9 mouse cellular contexts compared by ENCODE assay signal in genomic region chr13:74389730-74390129, GRCm38 (mm10). TPM values are rescaled to one million over a fixed set of nuclear protein-coding genes. Genes with fewer than 3 reads are reported as not detected.
A peak's percentile ranks its signal among the peaks of the same experiment; 100 is the strongest.
DNase-seq lines count a peak whose midpoint lies in the region; ATAC-seq lines count a peak whose summit lies in the region.
"Had no signal": no experiment of that assay in that cellular context is flagged by ENCODE, and none has a peak within 500 bp of the region (broad histone marks: within the 10 kb centered on the region; RNA-seq: fewer than 3 reads in every experiment).

No protein-coding gene starts in this region.

- 76% methylated on average over 6 of the region's 6 CpGs for WGBS in forebrain, embryonic 15.5 days
- WGBS in liver, embryonic 13.5 days (ENCODE audit: insufficient replicate concordance): 50% methylated on average over 6 of the region's 6 CpGs

- no peaks in the 10 kb centered on the region for H3K27me3 ChIP-seq in megakaryocyte, embryonic 14.5 days (replicated peaks)
- H3K27me3 ChIP-seq in forebrain, embryonic 15.5 days: no peaks in the 10 kb centered on the region
- no peaks in the 10 kb centered on the region for H3K27me3 ChIP-seq in liver, embryonic 13.5 days

- no peaks in the 10 kb centered on the region for H3K36me3 ChIP-seq in megakaryocyte, embryonic 14.5 days (replicated peaks; ENCODE audit: low read length)
- no peaks in the 10 kb centered on the region for H3K36me3 ChIP-seq in forebrain, embryonic 15.5 days
- H3K36me3 ChIP-seq in liver, embryonic 13.5 days: no peaks in the 10 kb centered on the region

- ATAC-seq in megakaryocyte, adult 5-6 weeks (ENCODE audit: poor library complexity, severe bottlenecking): no peak
- no peak for ATAC-seq in forebrain, embryonic 15.5 days (replicated peaks)
- no peak for ATAC-seq in liver, embryonic 13.5 days (ENCODE audit: low read depth)

- DNase-seq in liver, embryonic 13.5 days: no peak
- no peak for DNase-seq in urinary bladder, postnatal 25 days (ENCODE audit: low spot score)
- DNase-seq in kidney, adult 8-10 months: no peak
- no peak for DNase-seq in cerebellum, adult 9-11 months
- DNase-seq: right cerebral cortex, adult 18-20 months had no signal

- no peak overlapping the region for H3K9ac ChIP-seq in forebrain, embryonic 15.5 days (replicated peaks)
- no peak overlapping the region for H3K9ac ChIP-seq in liver, embryonic 13.5 days

- peak overlapping the region; percentile 89 for H3K4me3 ChIP-seq in megakaryocyte, embryonic 14.5 days (replicated peaks)
- peak overlapping the region; percentile 54 for H3K4me3 ChIP-seq in forebrain, embryonic 15.5 days
- peak overlapping the region; percentile 63 for H3K4me3 ChIP-seq in liver, embryonic 13.5 days (replicated peaks)

- H3K4me2 ChIP-seq in forebrain, embryonic 15.5 days (replicated peaks): peak overlapping the region; percentile 55
- peak overlapping the region; percentile 68 for H3K4me2 ChIP-seq in liver, embryonic 13.5 days

- no peak overlapping the region for H3K27ac ChIP-seq in forebrain, embryonic 15.5 days (replicated peaks)
- no peak overlapping the region for H3K27ac ChIP-seq in liver, embryonic 13.5 days

- H3K4me1 ChIP-seq in megakaryocyte, embryonic 14.5 days: peaks cover 6% of the 10 kb centered on the region
- peaks cover 8% of the 10 kb centered on the region for H3K4me1 ChIP-seq in forebrain, embryonic 15.5 days
- H3K4me1 ChIP-seq in liver, embryonic 13.5 days (replicated peaks): peaks cover 9% of the 10 kb centered on the region

- no peaks in the 10 kb centered on the region for H3K9me3 ChIP-seq in megakaryocyte, embryonic 14.5 days
- H3K9me3 ChIP-seq in forebrain, embryonic 15.5 days: no peaks in the 10 kb centered on the region
- H3K9me3 ChIP-seq in liver, embryonic 13.5 days (replicated peaks): no peaks in the 10 kb centered on the region

RNA-seq across cellular contexts. Expression of gene Zfp72, which starts 0.9 kb away (rescaled TPM):
- not detected in 2 replicates for polyA plus RNA-seq in megakaryocyte, embryonic 14.5 days (2012; ENCODE audit: insufficient read depth, low replicate concordance)
- 1.5 and 2.6 TPM in 2 replicates for total RNA-seq in megakaryocyte, adult 5-6 weeks (2015)
- 0.53 and 1.7 TPM in 2 replicates for total RNA-seq in megakaryocyte, adult 5-6 weeks (2017)
- polyA plus RNA-seq in forebrain, embryonic 15.5 days (2015; fragmentation: Nextera tagmentation; extraction: Ambion mirVana): 6.3 and 7.0 TPM in 2 replicates
- polyA plus RNA-seq in liver, embryonic 13.5 days (2015; fragmentation: Nextera tagmentation; extraction: Ambion mirVana): 1.3 and 1.4 TPM in 2 replicates

RNA-seq across cellular contexts. Expression of gene Ftl1-ps1, which starts 9.8 kb away (rescaled TPM):
- 42.6 and 52.8 TPM in 2 replicates for polyA plus RNA-seq in megakaryocyte, embryonic 14.5 days (2012; ENCODE audit: insufficient read depth, low replicate concordance)
- total RNA-seq in megakaryocyte, adult 5-6 weeks (2015): 154 and 174 TPM in 2 replicates
- 32.7 and 33.9 TPM in 2 replicates for total RNA-seq in megakaryocyte, adult 5-6 weeks (2017)
- 90.1 and 94.7 TPM in 2 replicates for polyA plus RNA-seq in forebrain, embryonic 15.5 days (2015; fragmentation: Nextera tagmentation; extraction: Ambion mirVana)
- polyA plus RNA-seq in liver, embryonic 13.5 days (2015; fragmentation: Nextera tagmentation; extraction: Ambion mirVana): 148 and 160 TPM in 2 replicates

RNA-seq across cellular contexts. Expression of gene Lrrc14b, which starts 25.9 kb away (rescaled TPM):
- polyA plus RNA-seq in megakaryocyte, embryonic 14.5 days (2012; ENCODE audit: insufficient read depth, low replicate concordance): not detected in 2 replicates
- total RNA-seq in megakaryocyte, adult 5-6 weeks (2015): not detected in 2 replicates
- total RNA-seq in megakaryocyte, adult 5-6 weeks (2017): not detected in 2 replicates
- polyA plus RNA-seq in forebrain, embryonic 15.5 days (2015; fragmentation: Nextera tagmentation; extraction: Ambion mirVana): not detected in 2 replicates
- polyA plus RNA-seq in liver, embryonic 13.5 days (2015; fragmentation: Nextera tagmentation; extraction: Ambion mirVana): not detected in 2 replicates
- polyA plus RNA-seq: activated CD4-positive, CD25-positive, alpha-beta regulatory T cell, adult 4 months had no signal

RNA-seq across cellular contexts. Expression of gene Ccdc127, which starts 39.6 kb away (rescaled TPM):
- polyA plus RNA-seq in megakaryocyte, embryonic 14.5 days (2012; ENCODE audit: insufficient read depth, low replicate concordance): 0.39 and 0.74 TPM in 2 replicates
- 18.8 and 26.5 TPM in 2 replicates for total RNA-seq in megakaryocyte, adult 5-6 weeks (2015)
- 30.9 and 54.1 TPM in 2 replicates for total RNA-seq in megakaryocyte, adult 5-6 weeks (2017)
- 47.1 and 47.4 TPM in 2 replicates for polyA plus RNA-seq in forebrain, embryonic 15.5 days (2015; fragmentation: Nextera tagmentation; extraction: Ambion mirVana)
- 22.3 and 31.7 TPM in 2 replicates for polyA plus RNA-seq in liver, embryonic 13.5 days (2015; fragmentation: Nextera tagmentation; extraction: Ambion mirVana)

RNA-seq across cellular contexts. Expression of gene Sdha, which starts 39.6 kb away (rescaled TPM):
- 1.7 and 11.3 TPM in 2 replicates for polyA plus RNA-seq in megakaryocyte, embryonic 14.5 days (2012; ENCODE audit: insufficient read depth, low replicate concordance)
- total RNA-seq in megakaryocyte, adult 5-6 weeks (2015): 141 and 145 TPM in 2 replicates
- total RNA-seq in megakaryocyte, adult 5-6 weeks (2017): 165 and 179 TPM in 2 replicates
- 212 and 220 TPM in 2 replicates for polyA plus RNA-seq in forebrain, embryonic 15.5 days (2015; fragmentation: Nextera tagmentation; extraction: Ambion mirVana)
- polyA plus RNA-seq in liver, embryonic 13.5 days (2015; fragmentation: Nextera tagmentation; extraction: Ambion mirVana): 164 and 183 TPM in 2 replicates
